Mouse (Mus musculus): Measurements from ENCODE around the gene Adar.

The Adar gene

GRCm38 (mm10) chr3:89714359-89715206 is at the start of gene Adar:
TSS of gene Adar (plus strand) at chr3:89715022.
- peak; percentile 93 for DNase-seq (ENCODE audit: low read depth, low spot score)

DNA sequence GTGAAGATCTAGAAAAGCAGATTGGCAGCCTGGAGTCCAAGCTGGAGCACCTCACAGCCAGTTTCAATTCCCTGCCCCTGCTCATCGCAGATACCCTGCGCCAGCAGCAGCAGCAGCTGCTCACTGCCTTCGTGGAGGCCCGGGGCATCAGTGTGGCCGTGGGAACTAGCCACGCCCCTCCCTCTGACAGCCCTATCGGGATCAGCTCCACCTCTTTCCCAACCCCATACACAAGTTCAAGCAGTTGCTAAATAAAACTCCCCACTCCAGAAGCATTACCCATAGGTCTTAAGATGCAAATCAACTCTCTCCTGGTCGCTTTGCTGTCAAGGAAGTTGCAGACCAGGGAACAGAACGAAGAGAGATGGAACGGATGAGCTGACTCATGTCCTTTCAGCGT is 47.7 kb upstream of the Adar start:
- DNase-seq (ENCODE audit: low read depth, low spot score): peak; percentile 67

DNA sequence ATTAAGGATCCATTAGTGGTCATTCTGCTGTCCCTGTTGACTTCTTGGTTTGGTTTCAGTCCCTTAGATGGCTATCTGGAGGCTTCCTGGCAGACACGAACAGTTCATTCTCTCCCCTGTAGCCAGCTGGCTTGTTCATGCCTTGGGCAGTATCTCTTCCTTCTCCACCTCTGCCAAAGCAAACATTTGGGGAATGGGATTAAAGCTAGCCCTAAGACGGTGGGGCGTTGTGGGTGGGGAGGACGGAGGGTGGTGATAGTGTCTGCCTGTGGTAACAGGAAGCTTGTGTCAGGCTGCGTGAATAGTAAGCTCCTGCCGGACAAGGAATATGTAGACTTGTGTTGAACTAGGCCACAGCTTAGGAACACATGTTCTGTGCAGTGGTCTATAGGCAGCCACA is 43.5 kb upstream of the Adar start:
- no peak for DNase-seq (ENCODE audit: low read depth, low spot score)

DNA sequence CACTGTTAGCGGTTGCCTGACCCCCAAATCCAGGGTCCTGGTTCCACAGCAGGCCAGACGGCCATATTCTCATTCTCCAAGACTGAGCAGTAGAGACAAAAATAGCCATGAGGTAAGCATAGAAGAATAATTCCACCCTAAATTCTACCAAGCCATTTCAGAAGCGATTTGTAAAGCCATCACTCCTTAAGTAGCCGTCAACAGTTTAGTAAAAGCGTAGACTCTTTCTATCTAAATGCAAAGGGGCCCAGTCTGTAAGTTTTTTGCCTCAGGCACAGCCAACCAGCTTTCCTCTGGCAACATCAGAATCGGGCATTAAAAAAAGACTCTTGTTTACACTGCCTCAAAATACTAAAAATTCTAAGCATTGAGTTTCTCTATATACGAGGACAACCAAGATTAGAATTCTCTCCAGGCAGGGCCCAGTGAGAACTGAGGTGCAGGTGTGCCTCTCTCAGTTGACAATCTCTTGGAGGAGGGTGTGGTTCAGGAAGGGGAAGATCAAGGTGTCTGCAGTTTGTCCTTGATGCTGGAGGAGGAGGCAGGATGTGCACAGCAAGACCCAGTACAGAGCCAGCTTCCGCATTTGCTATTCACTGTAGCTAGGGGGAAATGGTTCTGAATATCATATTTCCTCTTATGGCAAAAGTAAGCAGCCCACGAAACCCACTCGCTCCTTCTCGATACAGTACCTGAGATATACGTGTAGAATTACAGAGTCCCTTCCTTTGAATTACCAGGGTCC is 42.1 kb upstream of the Adar start:
- DNase-seq (ENCODE audit: low read depth, low spot score): peak; percentile 71

GRCm38 (mm10) chr3:89677617-89678016 is 37.2 kb upstream of the Adar start:
- peak; percentile 38 for DNase-seq (ENCODE audit: low read depth, low spot score)

GRCm38 (mm10) chr3:89686031-89686430 is 28.8 kb upstream of the Adar start:
- DNase-seq (ENCODE audit: low read depth, low spot score): peak; percentile 35

DNA sequence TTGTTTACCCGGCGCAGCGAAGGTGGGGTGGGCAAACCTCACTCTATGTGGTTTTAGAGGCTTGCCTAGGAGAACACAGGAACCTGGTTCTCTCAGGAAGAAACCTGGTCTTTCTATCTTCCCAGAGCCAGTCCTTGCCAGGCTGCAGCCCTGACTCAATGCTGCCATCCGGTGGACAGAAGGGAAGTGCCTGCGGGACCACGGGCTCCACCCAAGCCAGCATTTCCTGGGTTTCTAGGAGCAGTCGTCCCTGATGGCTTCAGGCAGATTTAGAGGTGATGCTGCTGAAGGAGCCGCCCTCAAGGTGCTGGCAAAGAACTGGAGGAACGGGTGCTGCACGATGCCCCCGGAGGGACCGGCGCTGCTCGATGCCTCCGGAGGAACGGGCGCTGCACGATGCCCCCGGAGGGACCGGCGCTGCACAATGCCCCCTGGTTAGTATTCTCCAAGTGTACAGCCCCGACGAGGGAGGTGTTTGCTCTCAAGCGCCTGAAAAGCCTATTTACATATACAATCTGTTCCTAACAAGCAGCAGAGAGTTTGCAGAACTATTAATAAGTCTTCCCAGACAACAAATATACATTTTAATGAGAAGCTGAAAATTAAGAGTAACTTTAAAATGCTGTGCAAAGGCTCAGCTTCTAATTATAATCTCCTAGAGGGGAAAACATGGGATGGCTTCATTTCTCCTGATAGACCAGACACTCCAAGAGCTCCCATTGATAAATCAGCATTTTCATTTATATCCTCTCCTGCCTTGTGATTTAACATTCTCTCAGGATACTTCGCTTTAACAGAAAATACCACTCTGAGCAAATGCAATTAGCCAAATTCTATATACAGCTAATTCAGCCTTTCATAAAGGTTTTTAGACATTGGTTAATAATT is 25.9 kb upstream of the Adar start:
- DNase-seq (ENCODE audit: low read depth, low spot score): peak; percentile 89

GRCm38 (mm10) chr3:89691776-89692175 is 23.0 kb upstream of the Adar start:
- DNase-seq (ENCODE audit: low read depth, low spot score): peak; percentile 63

- DNase-seq (ENCODE audit: low read depth, low spot score): peak; percentile 44
Measured at GRCm38 (mm10) chr3:89696152-89696821, 18.5 kb upstream of the Adar start.

DNA sequence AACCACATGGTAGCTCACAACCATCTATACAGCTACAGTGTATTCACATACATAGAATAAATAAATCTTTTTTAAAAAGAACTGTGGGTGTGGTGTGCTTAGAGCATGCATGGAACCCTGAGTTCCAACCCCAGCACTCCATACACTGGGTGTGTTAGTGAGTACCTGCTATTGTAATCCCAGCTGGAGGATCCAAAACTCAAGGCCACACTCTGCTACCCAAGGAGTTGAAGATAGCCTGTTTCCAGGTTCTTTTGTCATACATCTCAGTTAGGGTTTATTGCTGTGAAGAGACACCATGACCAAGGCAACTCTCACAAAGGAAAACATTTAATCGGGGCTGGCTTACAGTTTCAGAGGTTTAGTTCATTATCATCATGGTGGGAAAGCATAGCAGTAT is 15.9 kb upstream of the Adar start:
- DNase-seq (ENCODE audit: low read depth, low spot score): peak; percentile 50

GRCm38 (mm10) chr3:89700461-89700860 is 14.4 kb upstream of the Adar start:
- no peak for DNase-seq (ENCODE audit: low read depth, low spot score)

DNA sequence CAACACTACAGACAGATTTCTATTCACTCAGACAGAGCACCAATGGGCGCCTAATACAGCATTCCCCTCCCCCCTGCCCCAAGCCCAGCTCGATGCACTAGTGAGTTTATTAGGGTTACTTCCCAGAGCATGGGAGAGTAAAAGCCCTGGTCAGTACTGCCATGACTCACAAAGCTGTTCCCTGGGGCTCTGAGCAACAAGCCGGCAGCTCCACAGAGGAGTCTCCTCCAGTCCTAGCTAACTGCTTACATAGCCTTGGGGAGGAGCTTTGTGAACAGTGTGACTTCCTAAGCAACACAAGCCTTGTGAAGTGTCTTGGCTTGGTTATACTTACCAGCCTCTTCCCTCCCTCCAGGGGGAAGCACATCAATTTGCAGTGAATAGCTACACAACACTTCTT is 11.2 kb upstream of the Adar start:
- no peak for DNase-seq (ENCODE audit: low read depth, low spot score)

- no peak for DNase-seq (ENCODE audit: low read depth, low spot score)
Measured at GRCm38 (mm10) chr3:89704064-89704463, 10.8 kb upstream of the Adar start.

DNA sequence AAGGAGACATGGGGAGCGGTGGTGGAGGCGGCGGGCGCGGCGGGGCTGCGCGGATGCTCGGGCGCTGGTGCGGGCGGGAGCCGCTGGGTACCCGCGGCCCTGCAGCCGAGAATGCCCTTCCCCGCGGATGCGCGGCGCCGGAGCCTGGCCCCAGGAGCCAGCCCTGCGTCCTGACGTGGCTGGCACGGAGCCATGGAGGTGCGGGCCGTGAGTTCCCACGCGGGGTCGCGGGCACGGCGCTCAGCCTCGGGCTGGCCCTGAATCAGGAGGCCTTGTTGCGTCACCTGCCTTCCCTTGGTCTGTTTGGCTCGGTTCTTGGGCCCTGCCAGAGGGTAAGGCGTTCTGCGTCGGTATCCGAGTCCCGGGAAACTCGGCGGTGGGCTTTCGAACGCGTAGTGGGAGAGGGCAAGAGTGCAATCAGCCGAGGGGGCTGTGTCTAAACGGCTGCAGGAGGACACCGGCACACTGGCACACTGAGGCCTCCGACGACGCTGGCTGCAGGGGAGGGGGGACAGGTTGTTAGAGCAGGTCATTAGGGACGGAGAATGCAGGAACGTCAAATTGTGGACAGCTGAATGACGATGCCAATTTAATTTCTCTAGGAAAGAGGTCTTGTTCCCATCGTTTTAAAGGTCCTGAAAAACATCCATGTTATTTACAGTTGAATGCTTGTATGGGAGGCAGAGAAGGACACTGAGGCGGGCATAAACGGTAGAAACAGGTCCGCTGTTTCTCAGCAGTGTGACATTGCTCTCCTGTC is 565 bp downstream of the Adar start:
- DNase-seq (ENCODE audit: low read depth, low spot score): no peak

- DNase-seq (ENCODE audit: low read depth, low spot score): no peak
Measured at GRCm38 (mm10) chr3:89715967-89716256, 1.1 kb downstream of the Adar start.

DNA sequence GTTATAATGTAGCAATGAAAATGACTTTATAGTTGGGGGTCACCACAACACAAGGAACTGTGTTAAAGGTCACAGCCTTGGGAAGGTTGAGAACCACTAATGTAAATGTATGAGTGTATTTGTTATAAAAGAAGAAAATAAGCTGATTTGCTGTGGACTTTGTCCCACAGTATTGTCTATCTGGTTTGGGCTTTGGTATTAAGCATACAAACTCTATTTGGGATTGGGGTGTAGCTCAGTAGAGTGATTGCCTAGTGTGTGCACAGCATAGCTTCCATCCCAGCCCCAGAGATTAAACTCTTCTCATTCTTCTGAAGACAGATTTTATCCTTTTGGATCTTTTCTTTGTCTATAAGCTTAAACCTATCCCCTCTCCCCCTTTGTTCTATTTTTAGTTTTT is 7.2 kb downstream of the Adar start:
- DNase-seq (ENCODE audit: low read depth, low spot score): no peak

DNA sequence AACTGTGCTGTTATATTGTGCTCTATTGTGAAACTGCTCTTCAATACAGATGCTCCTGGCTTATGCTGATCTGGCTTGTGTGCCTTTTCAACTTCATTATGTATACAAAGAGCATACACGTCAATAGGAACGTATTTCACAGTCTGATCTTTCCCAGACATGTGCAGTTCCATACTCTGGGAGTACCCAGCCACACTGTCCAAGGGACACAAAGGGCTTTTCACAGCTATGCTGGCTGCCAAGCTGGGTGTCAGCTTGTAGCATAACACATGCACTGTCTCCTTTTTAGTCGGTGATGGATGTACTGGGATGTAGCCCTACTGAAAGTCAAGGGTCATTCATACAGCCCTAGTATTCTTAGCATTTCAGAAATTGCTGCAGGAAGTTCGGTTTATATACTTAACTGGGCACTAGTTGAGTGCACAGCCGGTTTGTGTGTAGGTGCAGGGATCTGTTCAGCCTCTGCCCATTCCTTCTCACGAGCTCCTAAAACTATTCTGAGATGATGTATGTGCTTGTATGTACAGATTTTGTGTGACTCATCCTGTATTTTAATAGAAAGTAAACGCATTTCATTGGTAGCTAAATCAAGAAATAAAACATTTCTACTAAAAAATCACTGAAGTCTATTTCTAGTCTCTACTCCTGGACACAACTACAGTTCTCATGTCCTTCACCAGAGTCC is 8.7 kb downstream of the Adar start:
- DNase-seq (ENCODE audit: low read depth, low spot score): no peak

DNA sequence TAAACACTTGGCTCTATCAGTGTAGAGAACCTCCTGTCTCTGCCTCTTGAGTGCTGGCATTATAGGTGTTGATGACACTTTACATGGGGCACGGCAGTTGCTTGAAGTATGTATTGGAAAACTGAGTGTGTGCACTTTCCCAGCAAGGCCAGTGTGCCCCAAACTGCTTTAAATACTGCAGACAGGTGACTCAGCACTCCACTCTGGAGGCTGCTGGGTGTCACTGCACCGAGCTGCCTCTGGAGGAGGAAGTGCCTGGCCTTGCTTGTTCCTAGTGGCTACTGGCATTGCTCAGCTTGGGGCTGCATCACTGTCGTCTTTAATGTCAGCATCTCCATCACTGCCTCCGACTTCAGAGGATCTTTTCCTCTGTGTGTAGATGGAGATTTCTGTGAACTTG is 12.2 kb downstream of the Adar start:
- peak; percentile 76 for DNase-seq (ENCODE audit: low read depth, low spot score)

GRCm38 (mm10) chr3:89728848-89729247 is 14.0 kb downstream of the Adar start:
- no peak for DNase-seq (ENCODE audit: low read depth, low spot score)

Measured in ZHBTc4 (cell line).